Mouse (Mus musculus) urinary bladder, postnatal 10 days (tissue): ENCODE data around the gene Faim2.

Experiments used
- DNase-seq: peaks from one replicate; pipeline ENCODE4 v3.0.0; 2022; ENCODE audit warnings: low spot score

The Faim2 gene

GRCm38 (mm10) chr15:99463194-99463593, 64.8 kb downstream of the Faim2 start:
- DNase-seq, result no peak

- peak; percentile 79 for DNase-seq
Measured at GRCm38 (mm10) chr15:99457606-99458401, 70.2 kb downstream of the Faim2 start, which contains the start of gene Nckap5l. Gene Nckap5l, minus strand, starts transcription at chr15:99457748.

GRCm38 (mm10) chr15:99456963-99457605, 70.9 kb downstream of the Faim2 start:
- no peak for DNase-seq

GRCm38 (mm10) chr15:99456338-99456962, 71.5 kb downstream of the Faim2 start:
- DNase-seq, result no peak

GRCm38 (mm10) chr15:99455415-99455814, 72.5 kb downstream of the Faim2 start:
- DNase-seq, result no peak

- DNase-seq, result no peak
Measured at GRCm38 (mm10) chr15:99454585-99455279, 73.2 kb downstream of the Faim2 start.

GRCm38 (mm10) chr15:99453153-99453900, 74.6 kb downstream of the Faim2 start:
- no peak for DNase-seq

GRCm38 (mm10) chr15:99449751-99450280, 78.1 kb downstream of the Faim2 start:
- no peak for DNase-seq

GRCm38 (mm10) chr15:99449131-99449750, 78.7 kb downstream of the Faim2 start:
- no peak for DNase-seq
